Mouse (Mus musculus) yolk sac, embryonic 10.5 days (tissue): ENCODE data around the gene Ryk.

Source experiments
- DNase-seq: peaks from one replicate; pipeline ENCODE4 v3.0.0-alpha.2; 2017; ENCODE audit warnings: low spot score

Ryk gene

GRCm38 (mm10) chr9:102859399-102859798 is 24.7 kb downstream of the Ryk start:
- DNase-seq = no peak

- no peak for DNase-seq
These were observed 25.2 kb downstream of the Ryk start for GRCm38 (mm10) chr9:102859963-102860362.

GRCm38 (mm10) chr9:102860802-102861469 is 26.2 kb downstream of the Ryk start:
- DNase-seq = no peak

- no peak for DNase-seq
These were observed 27.1 kb downstream of the Ryk start for GRCm38 (mm10) chr9:102861789-102862188.

- no peak for DNase-seq
These were observed 27.5 kb downstream of the Ryk start for GRCm38 (mm10) chr9:102862260-102862659.

- no peak for DNase-seq
These were observed 29.3 kb downstream of the Ryk start for GRCm38 (mm10) chr9:102863876-102864545.

- no peak for DNase-seq
These were observed 30.2 kb downstream of the Ryk start for GRCm38 (mm10) chr9:102864931-102865330.

- DNase-seq = no peak
These were observed 31.4 kb downstream of the Ryk start for GRCm38 (mm10) chr9:102865946-102866737.

GRCm38 (mm10) chr9:102866893-102867292 is 32.2 kb downstream of the Ryk start:
- peak; percentile 78 for DNase-seq

GRCm38 (mm10) chr9:102867516-102867915 is 32.8 kb downstream of the Ryk start:
- no peak for DNase-seq

- DNase-seq = no peak
These were observed 33.7 kb downstream of the Ryk start for GRCm38 (mm10) chr9:102868451-102868850.

- no peak for DNase-seq
These were observed 41.5 kb downstream of the Ryk start for GRCm38 (mm10) chr9:102876054-102876690.

- no peak for DNase-seq
These were observed 43.2 kb downstream of the Ryk start for GRCm38 (mm10) chr9:102877916-102878315.

- peak; percentile 47 for DNase-seq
These were observed 44.8 kb downstream of the Ryk start for GRCm38 (mm10) chr9:102879545-102879944.

- no peak for DNase-seq
These were observed 50.0 kb downstream of the Ryk start for GRCm38 (mm10) chr9:102884703-102885102.

- DNase-seq = no peak
These were observed 55.4 kb downstream of the Ryk start for GRCm38 (mm10) chr9:102890166-102890565.

GRCm38 (mm10) chr9:102892480-102893355 is 58.0 kb downstream of the Ryk start:
- DNase-seq = no peak

- DNase-seq = no peak
These were observed 58.7 kb downstream of the Ryk start for GRCm38 (mm10) chr9:102893356-102893870.

- DNase-seq = no peak
These were observed 65.2 kb downstream of the Ryk start for GRCm38 (mm10) chr9:102899916-102900315.

- no peak for DNase-seq
These were observed 67.6 kb downstream of the Ryk start for GRCm38 (mm10) chr9:102902308-102902707.

GRCm38 (mm10) chr9:102904952-102905351 is 70.2 kb downstream of the Ryk start:
- DNase-seq = no peak
